Mouse (Mus musculus) thymus, adult 2 months (tissue): Measurements from ENCODE around the gene Wasl. TPM values are rescaled to one million over a fixed set of nuclear protein-coding genes. Genes with fewer than 3 reads are reported as not detected.

Experiments
- DNase-seq: peaks from one replicate; pipeline ENCODE4 v3.0.0; 2021
- H3K27ac ChIP-seq: fragments of 200-500 bp; 2 replicates; pipeline ENCODE4 v1.5.1; 2012; ENCODE audit warnings: low read length, control low read depth; ENCODE audit not compliant: control insufficient read depth, insufficient read depth
- H3K27me3 ChIP-seq: fragments of 200-500 bp; 2 replicates; pipeline ENCODE4 v1.6.1; 2012; ENCODE audit warnings: mild to moderate bottlenecking, low read length, moderate library complexity, mixed read lengths; ENCODE audit not compliant: control insufficient read depth, insufficient read depth
- H3K36me3 ChIP-seq: fragments of 200-500 bp; 2 replicates; pipeline ENCODE4 v1.6.1; 2012; ENCODE audit warnings: mild to moderate bottlenecking, low read length, moderate library complexity; ENCODE audit not compliant: control insufficient read depth, insufficient read depth
- H3K4me1 ChIP-seq: fragments of 200-500 bp; replicated peaks from 2 replicates; pipeline ENCODE4 v1.6.1; 2012; ENCODE audit warnings: low read length; ENCODE audit not compliant: control insufficient read depth, insufficient read depth
- H3K4me3 ChIP-seq: fragments of 200-500 bp; 2 replicates; pipeline ENCODE4 v1.5.1; 2012; ENCODE audit warnings: mild to moderate bottlenecking, low read length, control low read depth, moderate library complexity; ENCODE audit not compliant: control insufficient read depth, insufficient read depth
- CTCF ChIP-seq: fragments of 200-500 bp; IDR thresholded peaks from 2 replicates; pipeline ENCODE4 v1.5.1; 2012; ENCODE audit warnings: mild to moderate bottlenecking, control low read depth, low read length, moderate library complexity, borderline replicate concordance; ENCODE audit not compliant: control insufficient read depth, poor library complexity, insufficient read depth; ENCODE audit errors: extremely low read depth
- POLR2A ChIP-seq: fragments of 200-500 bp; IDR thresholded peaks from 2 replicates; pipeline ENCODE4 v1.6.1; 2012; ENCODE audit warnings: mild to moderate bottlenecking, low read length, control low read depth, moderate library complexity; ENCODE audit not compliant: control insufficient read depth, poor library complexity, insufficient read depth; ENCODE audit errors: extremely low read depth
- WGBS: fragments of 180-500 bp; shearing (Covaris S2); methylation state at CpG from one replicate; pipeline ENCODE4 v1.1.7; 2018; 5-methylcytosine and 5-hydroxymethylcytosine counted together
- polyA plus RNA-seq: library from polyadenylated mRNA; depleted of rRNA; stranded (reverse); fragments of >200 nt; gene quantifications from 2 replicates; pipeline ENCODE4 v1.2.3, GENCODE M21; 2012

The Wasl gene
- polyA plus RNA-seq, 1 experiment, result 46.3 TPM

DNA sequence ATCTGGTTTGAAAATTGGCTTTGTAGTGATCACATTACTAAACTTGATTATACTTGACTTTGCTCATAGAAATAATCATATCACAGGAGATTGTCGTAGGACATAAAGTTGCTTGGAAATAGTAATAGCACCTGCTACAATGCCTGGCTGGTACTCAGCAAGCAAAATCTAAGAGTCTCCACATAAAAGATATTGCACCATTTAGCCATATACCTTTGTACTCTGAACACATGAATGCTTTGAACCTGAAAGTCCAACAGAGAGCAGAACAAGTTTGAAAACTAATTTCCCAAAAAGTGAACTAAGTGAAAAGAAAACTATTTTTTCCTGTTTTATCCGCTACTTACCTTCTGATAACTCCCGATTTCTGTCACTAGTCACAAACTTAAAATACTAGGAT is 18.3 kb upstream of the Wasl start:
- no peak overlapping the region for H3K27ac ChIP-seq
- TF ChIP-seq CTCF, result no peak
- DNase-seq, result no peak
- H3K4me3 ChIP-seq, result no peak overlapping the region
- no peaks in the 10 kb centered on the region for H3K27me3 ChIP-seq
- no peaks in the 10 kb centered on the region for H3K4me1 ChIP-seq
- H3K36me3 ChIP-seq, result no peaks in the 10 kb centered on the region
- WGBS, result 98% methylated on average over 3 of the region's 3 CpGs

DNA sequence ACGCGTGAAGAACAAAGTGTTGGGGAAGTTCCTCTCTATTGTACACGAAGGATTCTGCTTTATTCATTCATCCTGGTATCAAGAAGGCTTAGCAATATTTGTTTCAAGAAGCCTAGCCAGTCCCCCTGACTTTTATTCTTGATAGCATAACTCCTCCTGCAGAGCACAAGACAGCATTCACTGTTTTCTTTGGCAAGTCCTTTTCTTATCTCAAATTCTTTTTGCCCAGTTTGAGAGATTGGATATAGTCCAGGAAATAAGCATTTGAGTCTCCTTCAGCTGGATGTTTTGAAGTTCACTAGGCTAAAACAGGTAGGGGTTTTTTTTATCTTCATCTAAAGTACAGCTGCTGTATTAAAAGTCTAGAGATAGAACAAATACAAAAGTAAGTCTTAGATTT is 3.0 kb upstream of the Wasl start:
- no peak for DNase-seq
- Histone ChIP-seq H3K27ac (no peak overlapping the region), H3K27me3 (no peaks in the 10 kb centered on the region), H3K36me3 (no peaks in the 10 kb centered on the region), H3K4me1 (peaks cover 5% of the 10 kb centered on the region), H3K4me3 (no peak overlapping the region)
- no peak for TF ChIP-seq CTCF
- no peak for TF ChIP-seq POLR2A
- WGBS, result 65% methylated on average over 3 of the region's 3 CpGs

DNA sequence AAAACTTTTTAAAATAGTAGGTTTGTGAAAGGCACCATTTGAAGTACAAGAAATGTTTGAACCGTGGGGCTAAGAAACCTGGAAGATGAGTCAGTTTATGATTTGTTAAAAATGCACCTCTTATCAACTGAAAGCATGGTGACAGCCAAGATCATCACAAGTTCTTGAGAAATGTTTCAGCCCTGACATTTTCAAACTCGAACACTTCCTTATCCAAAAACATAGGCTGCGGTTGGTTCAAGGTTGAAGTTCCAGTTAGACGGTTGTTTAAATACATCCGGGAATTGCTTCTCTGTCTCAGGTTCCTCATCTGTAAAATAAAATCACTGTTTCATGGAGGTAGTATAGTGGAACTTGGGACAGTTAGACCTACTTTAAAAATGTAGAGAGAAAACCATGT is 1.4 kb upstream of the Wasl start:
- H3K36me3 ChIP-seq, result no peaks in the 10 kb centered on the region
- DNase-seq, result no peak
- no peaks in the 10 kb centered on the region for H3K27me3 ChIP-seq
- peaks cover 5% of the 10 kb centered on the region for H3K4me1 ChIP-seq
- no peak for TF ChIP-seq POLR2A
- TF ChIP-seq CTCF, result no peak
- 95% methylated on average over 5 of the region's 5 CpGs for WGBS
- H3K4me3 ChIP-seq, result no peak overlapping the region
- no peak overlapping the region for H3K27ac ChIP-seq

DNA sequence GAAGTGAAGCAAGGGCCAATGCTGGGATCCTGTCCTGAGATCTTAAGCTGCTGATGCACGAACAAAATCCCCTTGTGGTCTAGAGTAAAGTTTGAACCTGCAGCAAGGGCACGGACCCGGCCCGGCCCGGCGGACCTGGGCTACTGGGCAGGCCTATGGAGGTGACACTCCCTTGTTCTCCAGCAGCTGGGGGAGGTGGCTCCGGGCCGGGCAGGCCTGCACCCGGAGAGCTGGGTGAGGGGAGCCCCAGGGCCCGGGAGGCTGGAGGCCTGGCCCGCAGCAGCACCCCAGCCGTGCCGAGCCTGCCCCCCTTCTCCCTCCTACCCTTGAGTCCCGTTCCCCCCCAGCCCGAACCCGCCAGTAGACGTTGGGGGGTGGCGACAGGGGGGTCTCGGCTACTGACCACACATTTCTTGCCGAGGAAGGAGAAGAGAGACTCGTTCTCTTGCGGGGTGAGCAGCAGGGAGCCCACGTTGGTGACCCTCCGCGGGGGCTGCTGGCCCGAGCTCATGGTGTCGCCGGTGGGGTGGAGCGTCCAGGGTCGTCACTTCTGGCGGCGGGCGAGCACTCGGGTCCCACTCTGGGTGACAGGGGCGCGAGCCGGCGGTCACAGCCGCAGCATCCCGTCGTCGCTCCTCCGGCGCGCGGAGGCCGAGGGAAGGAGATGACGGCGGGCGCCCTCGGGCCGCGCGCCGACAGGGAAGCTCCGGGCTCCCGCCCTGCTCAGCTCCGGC is 509 bp downstream of the Wasl start:
- H3K36me3 ChIP-seq, result no peaks in the 10 kb centered on the region
- H3K4me3 ChIP-seq, result peak overlapping the region; percentile 92
- H3K27me3 ChIP-seq, result no peaks in the 10 kb centered on the region
- peak overlapping the region; percentile 35 for H3K27ac ChIP-seq
- peaks cover 5% of the 10 kb centered on the region for H3K4me1 ChIP-seq
- under 1% methylated on average over 58 of the region's 58 CpGs for WGBS
- DNase-seq, result peak; percentile 49
- TF ChIP-seq CTCF, result peak; percentile 13; the same call in 1 of the 2 replicates
- no peak; the same call in 1 of the 2 replicates for TF ChIP-seq POLR2A

DNA sequence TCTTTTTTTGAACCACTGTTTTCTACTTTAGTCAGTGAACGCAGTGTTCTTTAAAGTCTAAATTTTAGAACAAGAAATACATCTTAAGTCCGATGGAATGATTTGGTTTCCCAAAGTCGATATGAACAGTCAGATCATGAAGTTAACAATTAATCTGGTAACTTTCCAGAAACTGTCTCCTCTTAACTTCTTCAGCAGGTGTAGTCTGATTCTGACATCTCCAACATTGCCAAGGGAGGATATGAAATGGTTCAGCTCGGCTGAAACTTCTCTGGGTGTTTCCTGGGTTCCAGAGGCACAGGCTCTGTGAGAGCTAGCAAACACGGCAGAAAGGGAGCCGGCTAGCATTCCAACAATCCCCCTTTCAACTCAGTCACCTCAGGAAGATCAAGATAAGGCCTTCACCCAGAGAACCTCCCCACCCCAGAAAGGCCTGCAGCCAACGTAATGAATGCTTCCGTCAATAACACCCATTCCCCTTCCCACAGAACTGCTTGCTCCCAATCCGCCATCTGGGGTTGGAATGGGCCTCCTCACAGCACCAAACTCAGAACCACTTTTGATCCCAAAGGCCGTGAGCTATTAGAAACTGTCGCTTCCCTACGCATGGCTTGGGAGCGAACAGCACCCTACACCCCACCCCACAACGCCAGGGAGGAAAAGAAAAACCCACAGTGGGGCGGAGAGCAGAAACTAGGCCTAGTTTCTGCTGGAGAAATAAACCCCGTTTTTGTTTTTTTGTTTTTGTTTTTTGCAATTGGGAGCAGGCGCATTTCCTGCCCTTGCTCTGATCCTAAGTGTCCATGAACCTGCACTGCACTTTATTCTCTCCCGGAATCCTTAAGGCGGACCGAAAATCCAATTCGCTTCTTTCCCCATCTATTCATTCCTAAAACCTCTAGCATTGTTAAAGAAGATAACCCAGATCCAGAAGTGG is 1.3 kb downstream of the Wasl start:
- Histone ChIP-seq H3K4me1 (peaks cover 5% of the 10 kb centered on the region), H3K4me3 (peak overlapping the region; percentile 92), H3K36me3 (no peaks in the 10 kb centered on the region), H3K27me3 (no peaks in the 10 kb centered on the region), H3K27ac (peak overlapping the region; percentile 74)
- DNase-seq, result peak; percentile 28
- TF ChIP-seq CTCF (no peak), POLR2A (no peak)
- 11% methylated on average over 21 of the region's 21 CpGs for WGBS

DNA sequence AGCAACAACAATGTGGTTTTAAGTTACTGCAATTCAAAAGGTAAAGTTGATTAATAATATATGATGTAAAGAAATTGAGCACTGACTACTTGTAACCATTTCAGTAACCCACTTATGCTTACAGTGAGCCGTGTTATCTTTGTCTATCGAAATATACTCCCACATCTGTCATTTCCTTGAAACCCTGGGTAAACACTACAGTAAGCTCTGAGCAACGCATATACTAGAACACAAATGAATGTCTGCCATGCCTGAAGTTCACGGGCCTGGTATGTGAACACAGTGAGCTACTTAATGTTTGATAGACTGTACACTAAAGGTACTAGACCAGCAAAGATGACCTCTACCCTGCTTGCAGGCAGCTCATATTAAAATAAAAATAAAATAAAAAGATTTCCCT is 2.3 kb downstream of the Wasl start:
- Histone ChIP-seq H3K36me3 (no peaks in the 10 kb centered on the region), H3K4me3 (no peak overlapping the region), H3K27ac (no peak overlapping the region), H3K4me1 (peaks cover 5% of the 10 kb centered on the region), H3K27me3 (no peaks in the 10 kb centered on the region)
- DNase-seq, result no peak
- 59% methylated on average over 4 of the region's 4 CpGs for WGBS
- TF ChIP-seq POLR2A (no peak), CTCF (no peak)
